Mouse (Mus musculus): ENCODE results near the gene Itpkb.

DNA sequence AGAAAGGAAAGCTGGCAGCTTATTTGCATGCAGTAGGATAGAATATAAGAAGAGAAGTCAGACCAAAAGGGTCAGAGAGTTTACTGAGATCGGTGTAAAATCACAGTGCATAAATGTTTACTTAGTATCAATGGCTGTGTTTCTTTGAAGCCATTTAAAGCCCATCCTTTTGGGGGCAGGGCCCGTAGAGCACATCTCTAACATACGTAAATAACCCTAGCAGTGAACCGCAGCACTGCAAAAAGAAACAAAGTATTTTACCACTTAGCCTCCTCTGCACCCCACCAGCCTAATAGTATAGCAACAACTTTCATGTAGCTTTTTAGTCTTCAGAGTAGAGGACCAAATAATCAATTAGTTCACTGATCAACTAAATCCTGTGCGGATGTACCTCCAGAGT lies 67.4 kb downstream of the Itpkb start:
- TF ChIP-seq ZNF384 (IDR thresholded peaks at IDR 0.05; ENCODE audit: low read depth, low read length) (no peak), HCFC1 (IDR thresholded peaks at IDR 0.05; ENCODE audit: borderline replicate concordance, insufficient read depth, low read length) (no peak)
